In the genomic region with DNA sequence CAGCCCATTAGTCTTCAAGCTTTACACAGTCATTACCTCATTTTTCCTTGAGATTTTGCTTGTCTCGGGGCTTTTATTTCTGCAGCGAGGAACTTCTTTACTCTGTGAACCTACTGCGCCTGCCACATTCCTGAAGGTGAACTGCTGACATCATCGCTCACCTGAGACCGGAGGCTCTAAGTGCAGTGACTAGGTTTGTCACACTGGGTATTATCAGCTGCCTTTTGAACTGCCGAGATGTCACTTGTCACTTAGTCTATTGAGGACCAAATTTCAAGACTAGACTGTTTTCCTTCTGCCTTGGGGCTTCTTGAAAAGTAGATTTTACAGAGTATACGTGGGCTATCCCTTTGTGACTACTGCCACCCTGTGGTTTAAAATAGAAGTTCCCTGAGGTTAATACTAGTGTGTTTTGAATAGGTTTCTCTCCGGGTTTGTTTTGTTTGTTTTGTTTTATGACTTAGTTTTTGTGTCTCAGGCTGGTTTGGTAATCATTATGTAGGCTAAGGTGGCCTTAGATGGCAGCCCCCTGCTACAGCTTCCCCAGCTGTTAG, we compare ENCODE assay signal across 1 mouse cellular context.
TF ChIP-seq lines count a peak whose summit lies in the region.

No protein-coding gene starts in this region.

TF ChIP-seq in MEL, 35 proteins besides CTCF, POLR2A, EP300 and RAD21:
- TF ChIP-seq CHD1 (IDR thresholded peaks at IDR 0.05; ENCODE audit: low read depth, low read length) (no peak), MAFK (IDR thresholded peaks at IDR 0.05; ENCODE audit: borderline replicate concordance, low read depth, low read length) (no peak), ZC3H11A (IDR thresholded peaks at IDR 0.05; ENCODE audit: low read depth, low read length) (peak; percentile 67), CHD2 (IDR thresholded peaks at IDR 0.05; ENCODE audit: low read length) (no peak), TCF12 (IDR thresholded peaks at IDR 0.05; ENCODE audit: low read depth, low read length) (no peak), NELFE (IDR thresholded peaks at IDR 0.05; ENCODE audit: low read depth, low read length) (no peak), GATA1 (IDR thresholded peaks at IDR 0.05; ENCODE audit: low read depth, low read length) (no peak), SMC3 (IDR thresholded peaks at IDR 0.05; ENCODE audit: low read depth, low read length) (peak; percentile 87), NRF1 (IDR thresholded peaks at IDR 0.05; ENCODE audit: insufficient read depth, low read depth, low read length, poor library complexity, severe bottlenecking) (no peak), SIN3A (IDR thresholded peaks at IDR 0.05; ENCODE audit: low read length) (no peak), TAL1 (IDR thresholded peaks at IDR 0.05; ENCODE audit: low read length) (no peak)
TF ChIP-seq in MEL: peak in this region for 2.
